Mouse (Mus musculus) liver, adult 2 months (tissue): Measurements from ENCODE around the gene Ets1. TPM values are rescaled to one million over a fixed set of nuclear protein-coding genes. Genes with fewer than 3 reads are reported as not detected.

Experiments used
- DNase-seq: peaks from one replicate; pipeline ENCODE4 v3.0.0-alpha.2; 2011; ENCODE audit warnings: low read depth, low spot score; ENCODE audit errors: extremely low read depth
- H3K27ac ChIP-seq: fragments of 200-500 bp; replicated peaks from 2 replicates; pipeline ENCODE4 v1.5.1; 2012; ENCODE audit warnings: low read depth, mild to moderate bottlenecking, control low read depth, inconsistent platforms, low read length; ENCODE audit not compliant: insufficient read depth
- H3K27me3 ChIP-seq: fragments of 200-500 bp; 2 replicates; pipeline ENCODE4 v1.6.1; 2012; ENCODE audit warnings: mild to moderate bottlenecking, moderate library complexity, low read length, inconsistent platforms; ENCODE audit not compliant: control insufficient read depth, insufficient read depth
- H3K36me3 ChIP-seq: fragments of 200-500 bp; 2 replicates; pipeline ENCODE4 v1.6.1; 2012; ENCODE audit warnings: low read length, inconsistent platforms; ENCODE audit not compliant: control insufficient read depth, insufficient read depth
- H3K4me1 ChIP-seq: fragments of 200-500 bp; 2 replicates; pipeline ENCODE4 v1.6.1; 2011; ENCODE audit warnings: low read length; ENCODE audit not compliant: control insufficient read depth, insufficient read depth
- H3K4me3 ChIP-seq: fragments of 200-500 bp; 2 replicates; pipeline ENCODE4 v1.5.1; 2011; ENCODE audit warnings: low read depth, mild to moderate bottlenecking, control low read depth, low read length, moderate library complexity; ENCODE audit not compliant: insufficient read depth
- H3K79me2 ChIP-seq: fragments of 200-500 bp; 2 replicates; pipeline ENCODE4 v1.6.1; 2012; ENCODE audit warnings: inconsistent platforms, mild to moderate bottlenecking, low read length, moderate library complexity; ENCODE audit not compliant: control insufficient read depth, insufficient read depth
- H3K9ac ChIP-seq: fragments of 200-500 bp; 2 replicates; pipeline ENCODE4 v1.6.1; 2012; ENCODE audit warnings: low read depth, mild to moderate bottlenecking, control low read depth, inconsistent platforms, low read length
- CTCF ChIP-seq: fragments of 200-500 bp; IDR thresholded peaks from 2 replicates; pipeline ENCODE4 v1.5.1; 2011; ENCODE audit warnings: low read depth, low read length, control low read depth
- POLR2A ChIP-seq: fragments of 200-500 bp; IDR thresholded peaks from 2 replicates; pipeline ENCODE4 v1.6.1; 2011; ENCODE audit warnings: low read length, control low read depth; ENCODE audit not compliant: insufficient read depth; ENCODE audit errors: extremely low read depth
- WGBS: fragments of 180-500 bp; shearing (Covaris S2); methylation state at CpG from one replicate; pipeline ENCODE4 v1.1.7; 2018; 5-methylcytosine and 5-hydroxymethylcytosine counted together
- polyA plus RNA-seq: library from polyadenylated mRNA; depleted of rRNA; stranded (reverse); fragments of >200 nt; gene quantifications from 2 replicates; pipeline ENCODE4 v1.2.3, GENCODE M21; 2012
- total RNA-seq: library from RNA; depleted of rRNA; stranded (reverse); fragments of >200 nt; gene quantifications from 2 replicates; pipeline ENCODE4 v1.2.3, GENCODE M21; 2014

The Ets1 gene
- total and polyA plus RNA-seq, 2 experiments: 7.6 to 18.8 TPM

- peaks cover 10% of the 10 kb centered on the region for H3K4me1 ChIP-seq
- WGBS: 78% methylated on average over 4 of the region's 4 CpGs
- DNase-seq: no peak
- no peaks in the 10 kb centered on the region for H3K27me3 ChIP-seq
- no peak for TF ChIP-seq POLR2A
- TF ChIP-seq CTCF: no peak
- H3K79me2 ChIP-seq: peaks cover 7% of the 10 kb centered on the region; the same call in 1 of the 2 replicates
- H3K27ac ChIP-seq: no peak overlapping the region
- no peak overlapping the region for H3K4me3 ChIP-seq
- H3K36me3 ChIP-seq: no peaks in the 10 kb centered on the region
- H3K9ac ChIP-seq: no peak overlapping the region
Observed at GRCm38 (mm10) chr9:32713790-32714189, 77.8 kb downstream of the Ets1 start.

GRCm38 (mm10) chr9:32714487-32714886 lies 78.5 kb downstream of the Ets1 start:
- no peak for DNase-seq
- TF ChIP-seq CTCF (no peak), POLR2A (no peak)
- H3K4me1 ChIP-seq: peaks cover 13% of the 10 kb centered on the region
- H3K4me3 ChIP-seq: no peak overlapping the region
- H3K36me3 ChIP-seq: no peaks in the 10 kb centered on the region
- 80% methylated on average over 7 of the region's 7 CpGs for WGBS
- H3K27me3 ChIP-seq: no peaks in the 10 kb centered on the region
- peaks cover 7% of the 10 kb centered on the region; the same call in 1 of the 2 replicates for H3K79me2 ChIP-seq
- no peak overlapping the region for H3K27ac ChIP-seq
- no peak overlapping the region for H3K9ac ChIP-seq

DNA sequence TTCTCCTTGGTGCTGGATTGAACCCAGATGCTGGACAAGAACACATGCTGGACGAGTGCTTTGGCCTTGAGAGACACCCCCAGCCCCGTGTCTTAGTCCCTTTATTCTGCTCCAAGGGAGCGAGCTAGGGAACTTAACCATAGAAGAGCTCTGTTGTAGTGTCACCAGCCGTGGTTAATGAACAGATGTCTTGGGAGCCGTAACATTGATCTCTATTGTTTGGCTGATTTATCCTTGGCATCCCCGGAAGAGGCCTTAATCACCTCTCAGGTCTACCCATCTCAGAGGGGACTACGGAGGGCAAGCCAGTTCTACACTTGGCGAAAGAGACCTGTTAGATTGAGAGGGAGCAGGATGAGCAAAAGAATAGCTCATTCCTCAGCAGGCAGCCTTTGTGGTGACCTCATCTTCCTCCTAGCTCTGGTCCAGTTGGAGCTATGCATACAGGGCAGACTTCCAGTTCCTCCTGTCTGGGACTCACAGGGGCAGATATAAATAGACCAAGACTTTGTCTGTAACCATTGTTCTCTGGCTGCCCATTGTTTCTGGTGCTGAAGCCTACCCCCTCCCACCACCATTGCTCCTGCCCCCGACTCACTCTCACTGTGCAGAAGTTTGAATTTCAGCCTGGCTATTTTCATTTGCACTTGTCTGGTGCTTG lies 79.9 kb downstream of the Ets1 start:
- Histone ChIP-seq H3K36me3 (no peaks in the 10 kb centered on the region), H3K4me1 (peaks cover 11% of the 10 kb centered on the region), H3K79me2 (peaks cover 4% of the 10 kb centered on the region; the same call in 1 of the 2 replicates), H3K4me3 (no peak overlapping the region), H3K27me3 (no peaks in the 10 kb centered on the region), H3K27ac (no peak overlapping the region; the same call in 1 of the 2 replicates), H3K9ac (no peak overlapping the region)
- 73% methylated on average over 9 of the region's 9 CpGs for WGBS
- DNase-seq: peak; percentile 28
- TF ChIP-seq POLR2A: no peak
- no peak for TF ChIP-seq CTCF

DNA sequence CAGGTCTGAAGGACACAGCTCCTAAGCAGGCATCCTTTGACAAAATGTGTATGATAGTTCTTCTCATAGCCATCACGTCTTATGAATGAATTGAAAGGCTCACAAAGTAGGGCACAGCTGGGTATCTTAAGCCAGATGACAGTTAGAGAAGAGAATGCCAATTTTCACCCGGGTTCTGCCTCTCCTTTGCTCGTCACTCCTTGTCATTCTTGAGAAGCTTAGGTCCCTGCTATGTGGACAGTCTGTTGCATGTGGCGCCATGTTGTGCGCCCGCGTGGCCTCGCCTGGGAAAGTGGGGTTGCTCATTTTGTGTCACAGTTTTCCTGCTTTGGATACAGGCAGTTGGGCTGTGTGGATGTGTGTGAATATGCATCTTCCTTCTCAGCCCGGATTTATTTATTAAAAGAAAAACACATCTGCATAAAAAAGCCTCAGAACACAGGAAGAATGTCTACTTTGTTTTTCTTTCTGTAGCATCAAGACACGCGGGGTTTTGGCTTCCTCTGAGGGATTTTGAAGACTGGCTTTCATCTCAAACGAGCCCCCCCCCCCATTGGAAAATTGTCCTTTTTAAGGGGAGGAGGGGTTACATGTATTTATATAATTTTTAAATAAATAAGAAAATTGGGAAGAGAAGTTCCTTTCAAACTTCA lies 81.4 kb downstream of the Ets1 start:
- no peaks in the 10 kb centered on the region for H3K36me3 ChIP-seq
- H3K9ac ChIP-seq: no peak overlapping the region
- no peaks in the 10 kb centered on the region for H3K27me3 ChIP-seq
- 79% methylated on average over 12 of the region's 12 CpGs for WGBS
- no peak overlapping the region for H3K4me3 ChIP-seq
- peaks cover 4% of the 10 kb centered on the region; the same call in 1 of the 2 replicates for H3K79me2 ChIP-seq
- peaks cover 11% of the 10 kb centered on the region for H3K4me1 ChIP-seq
- TF ChIP-seq CTCF (no peak), POLR2A (no peak)
- no peak for DNase-seq
- H3K27ac ChIP-seq: no peak overlapping the region

- H3K27me3 ChIP-seq: no peaks in the 10 kb centered on the region
- WGBS: 13% methylated on average over 9 of the region's 9 CpGs
- no peak overlapping the region for H3K9ac ChIP-seq
- TF ChIP-seq CTCF: no peak
- H3K27ac ChIP-seq: 0 out of 2 replicates have a peak overlapping the region, but pooled peaks have one; percentile 1
- no peak for DNase-seq
- H3K36me3 ChIP-seq: no peaks in the 10 kb centered on the region
- peaks cover 8% of the 10 kb centered on the region for H3K4me1 ChIP-seq
- H3K4me3 ChIP-seq: no peak overlapping the region
- no peaks in the 10 kb centered on the region; the same call in 1 of the 2 replicates for H3K79me2 ChIP-seq
Observed at GRCm38 (mm10) chr9:32717931-32718820, 82.2 kb downstream of the Ets1 start.
